Mouse (Mus musculus) olfactory bulb, adult 2 months (tissue): Measurements from ENCODE around the gene Zfp64.

Source experiments
- CTCF ChIP-seq: fragments of 200-500 bp; IDR thresholded peaks from 2 replicates; pipeline ENCODE4 v1.5.1; 2012; ENCODE audit warnings: low read depth, mild to moderate bottlenecking, low read length, moderate library complexity; ENCODE audit not compliant: insufficient read depth
- POLR2A ChIP-seq: fragments of 200-500 bp; IDR thresholded peaks from 2 replicates; pipeline ENCODE4 v1.6.1; 2012; ENCODE audit warnings: mild to moderate bottlenecking, low read depth, low read length, moderate library complexity; ENCODE audit not compliant: insufficient read depth

DNA sequence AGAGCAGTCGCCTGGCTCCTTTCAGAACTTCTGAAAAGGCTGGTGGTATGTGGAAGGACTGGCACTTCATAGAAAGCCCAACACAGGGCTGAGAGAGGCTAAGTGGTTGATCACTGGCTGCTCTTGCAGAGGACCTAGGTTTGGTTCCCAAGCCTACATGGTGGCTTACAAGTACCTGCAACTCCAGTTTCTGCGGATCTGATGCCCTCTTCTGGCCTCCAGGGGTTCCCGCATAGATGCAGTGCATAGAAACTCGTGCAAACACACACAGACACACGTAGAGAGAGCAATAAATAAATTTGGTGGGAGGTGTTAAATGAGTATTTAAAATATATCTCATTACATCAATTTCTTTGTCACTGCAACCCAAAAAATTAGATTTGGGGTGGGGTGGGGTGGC, 90.5 kb downstream of the Zfp64 start:
- TF ChIP-seq POLR2A (no peak), CTCF (no peak)
